Mouse (Mus musculus) cerebellum, adult 2 months (tissue): Measurements from ENCODE around the gene Tspan33.

Source experiments
- CTCF ChIP-seq: fragments of 200-500 bp; IDR thresholded peaks from 2 replicates; pipeline ENCODE4 v1.5.1; 2011; ENCODE audit warnings: low read depth, mild to moderate bottlenecking, control low read depth, low read length, moderate library complexity, borderline replicate concordance; ENCODE audit not compliant: insufficient read depth
- POLR2A ChIP-seq: fragments of 200-500 bp; IDR thresholded peaks from 2 replicates; pipeline ENCODE4 v1.6.1; 2011; ENCODE audit warnings: low read length, control low read depth, borderline replicate concordance; ENCODE audit not compliant: insufficient read depth

DNA sequence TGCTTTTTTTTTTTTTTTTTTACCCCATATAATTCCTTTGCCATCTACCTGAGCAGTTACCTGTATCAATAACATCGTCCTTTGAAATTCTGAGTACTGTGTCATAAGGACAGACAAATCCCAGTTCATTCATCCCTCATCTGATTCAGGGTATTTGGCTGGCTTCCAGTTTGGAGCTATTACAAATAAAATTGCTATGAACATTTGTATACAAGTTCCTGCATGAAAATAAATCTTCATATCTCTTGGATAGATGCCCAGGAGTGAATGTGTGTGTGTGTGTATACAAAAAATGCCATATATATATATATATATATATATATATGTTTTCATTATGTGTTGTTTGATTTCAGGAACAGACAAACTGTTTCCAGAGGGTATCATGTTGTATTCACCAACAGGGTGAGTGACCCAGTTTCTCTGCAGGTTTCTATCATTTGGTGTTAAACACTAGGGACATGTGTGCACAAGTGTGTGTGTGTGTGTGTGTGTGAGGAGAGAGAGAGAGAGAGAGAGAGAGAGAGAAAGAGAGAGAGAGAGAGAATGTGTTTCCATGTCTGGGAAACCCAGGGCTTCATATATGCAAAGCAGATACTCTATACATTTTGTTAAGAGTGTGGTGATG, 32.7 kb downstream of the Tspan33 start:
- TF ChIP-seq CTCF, result no peak
- TF ChIP-seq POLR2A, result no peak
